Mouse (Mus musculus): ENCODE data around the gene 2210016L21Rik. TPM values are rescaled to one million over a fixed set of nuclear protein-coding genes. Genes with fewer than 3 reads are reported as not detected.
"Not testable (repeated sequence)": the region's sequence is repeated elsewhere in the genome, so short reads cannot be mapped to it uniquely, and the experiment has no call there.

2210016L21Rik gene
- 98.1 and 103 TPM in 2 replicates for polyA plus RNA-seq (2015; fragmentation: Nextera tagmentation; extraction: Ambion mirVana)

DNA sequence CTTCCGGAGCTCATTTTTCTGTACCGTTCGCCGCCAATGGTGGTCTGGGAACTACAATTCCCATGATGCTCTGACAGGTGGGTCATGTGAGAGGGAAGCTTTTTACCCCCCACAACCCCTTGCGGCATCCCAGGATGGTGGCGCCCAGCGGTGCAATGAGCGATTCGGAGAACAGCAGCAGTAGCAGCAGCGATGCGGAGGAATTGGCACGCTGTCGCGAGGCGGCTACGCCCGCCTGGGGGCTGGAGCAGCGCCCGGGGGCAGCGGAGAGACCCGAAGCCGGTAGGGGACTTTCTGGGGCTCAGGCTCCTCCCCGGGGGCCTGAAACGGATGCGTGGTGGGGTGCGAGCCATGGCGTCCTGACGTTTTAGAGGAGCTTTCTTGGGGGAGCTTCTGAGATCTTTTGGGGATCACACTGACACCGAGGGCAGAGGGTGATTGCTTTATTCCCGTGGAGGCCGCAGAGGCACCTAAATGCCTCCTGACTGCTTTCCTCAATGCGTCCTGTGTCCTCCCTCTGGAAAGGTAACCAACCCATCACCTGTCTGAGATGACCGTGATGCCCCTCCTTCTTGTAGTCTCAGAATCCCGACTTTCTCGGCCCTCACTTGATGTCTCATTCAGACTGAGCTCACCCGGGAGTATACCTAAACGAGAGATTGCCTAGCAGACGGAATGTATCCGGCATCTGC is at the start of gene 2210016L21Rik:
Gene 2210016L21Rik (plus strand): TSS at position 85 of the 692 bp plus-strand sequence.
- peak; percentile 97 for ATAC-seq (replicated peaks)
- WGBS, result under 1% methylated on average over 39 of the region's 39 CpGs
- H3K27me3 ChIP-seq, result no peaks in the 10 kb centered on the region

DNA sequence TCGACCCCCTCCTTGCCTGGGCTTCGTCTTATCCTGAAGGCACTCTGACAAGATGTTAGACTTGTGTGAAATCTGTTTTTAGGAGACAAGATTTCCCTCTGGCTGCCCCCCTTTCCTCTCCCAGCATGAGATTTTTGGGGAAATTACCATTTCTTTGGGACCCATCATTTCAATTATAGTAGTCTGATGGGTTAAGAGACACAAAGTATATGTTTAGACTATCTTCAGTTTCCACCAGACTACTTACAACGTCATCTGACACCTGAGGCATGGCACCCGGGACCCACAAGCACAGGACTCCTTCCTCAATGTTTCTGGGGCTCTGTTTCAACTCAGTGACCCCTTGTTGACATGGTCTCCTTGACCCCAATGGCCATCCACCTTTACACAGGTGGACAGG is 46.4 kb upstream of the 2210016L21Rik start:
- ATAC-seq (replicated peaks), result no peak
- WGBS, result 91% methylated on average over 4 of the region's 4 CpGs
- no peaks in the 10 kb centered on the region for H3K36me3 ChIP-seq
- H3K27ac ChIP-seq (replicated peaks), result no peak overlapping the region
- no peak overlapping the region for H3K4me2 ChIP-seq (replicated peaks)
- no peak overlapping the region for H3K4me3 ChIP-seq
- H3K9me3 ChIP-seq, result no peaks in the 10 kb centered on the region
- H3K4me1 ChIP-seq, result no peaks in the 10 kb centered on the region
- no peak overlapping the region for H3K9ac ChIP-seq (replicated peaks)
- H3K27me3 ChIP-seq, result no peaks in the 10 kb centered on the region

More for the DNA sequence above, at the start of gene 2210016L21Rik:
- Histone ChIP-seq H3K9ac (replicated peaks) (peak within 1 kb of the TSS; percentile 90), H3K4me3 (peak within 1 kb of the TSS; percentile 92), H3K4me1 (peaks cover 9% of the 10 kb centered on the region), H3K4me2 (replicated peaks) (peak within 1 kb of the TSS; percentile 65), H3K36me3 (peaks cover 16% of the 10 kb centered on the region), H3K9me3 (0 out of 2 replicates have a peak, but pooled peaks cover 4% of the 10 kb centered on the region), H3K27ac (replicated peaks) (peak within 1 kb of the TSS; percentile 93)

DNA sequence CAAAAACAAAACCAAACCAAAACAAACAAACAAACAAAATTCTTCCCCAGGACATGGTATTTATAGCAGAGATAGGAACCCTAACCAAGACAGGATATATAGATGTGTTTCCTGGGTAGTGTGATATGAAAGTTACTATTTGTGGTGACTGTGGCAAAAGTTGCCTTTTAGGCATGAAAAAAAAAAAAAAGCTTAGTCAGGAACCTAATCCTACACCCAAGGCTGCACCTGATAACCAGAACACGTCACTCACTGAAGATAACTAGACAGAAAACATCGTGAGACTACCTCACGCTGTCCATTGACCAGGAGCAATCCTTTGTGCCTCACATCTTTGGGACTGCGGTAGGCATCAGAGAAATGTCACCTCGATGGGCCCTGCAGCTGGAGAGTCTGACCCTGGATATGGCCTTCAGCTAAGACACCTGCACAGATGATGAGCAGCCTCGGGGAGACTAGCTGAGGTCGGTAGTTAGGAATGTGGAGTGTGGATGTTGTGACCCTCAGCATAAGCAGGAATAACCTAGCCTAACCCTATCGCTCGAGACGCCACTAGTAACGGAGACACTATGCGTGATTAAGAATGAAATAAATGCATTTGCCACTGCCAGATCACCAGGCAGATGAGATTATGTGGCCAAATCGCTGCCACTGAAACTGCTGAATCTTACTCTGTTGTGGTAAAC is 45.1 kb upstream of the 2210016L21Rik start, which contains the start of gene Oasl2:
Gene Oasl2 (plus strand): TSS at position 249 of the 686 bp plus-strand sequence.
- no peak within 1 kb of the TSS for H3K27ac ChIP-seq (replicated peaks)
- no peak for ATAC-seq (replicated peaks)
- 70% methylated on average over 13 of the region's 13 CpGs for WGBS
- no peaks in the 10 kb centered on the region for H3K9me3 ChIP-seq
- H3K9ac ChIP-seq (replicated peaks), result no peak within 1 kb of the TSS
- H3K36me3 ChIP-seq, result no peaks in the 10 kb centered on the region
- H3K27me3 ChIP-seq, result no peaks in the 10 kb centered on the region
- H3K4me1 ChIP-seq, result no peaks in the 10 kb centered on the region
- H3K4me3 ChIP-seq, result no peak within 1 kb of the TSS
- H3K4me2 ChIP-seq (replicated peaks), result no peak within 1 kb of the TSS

DNA sequence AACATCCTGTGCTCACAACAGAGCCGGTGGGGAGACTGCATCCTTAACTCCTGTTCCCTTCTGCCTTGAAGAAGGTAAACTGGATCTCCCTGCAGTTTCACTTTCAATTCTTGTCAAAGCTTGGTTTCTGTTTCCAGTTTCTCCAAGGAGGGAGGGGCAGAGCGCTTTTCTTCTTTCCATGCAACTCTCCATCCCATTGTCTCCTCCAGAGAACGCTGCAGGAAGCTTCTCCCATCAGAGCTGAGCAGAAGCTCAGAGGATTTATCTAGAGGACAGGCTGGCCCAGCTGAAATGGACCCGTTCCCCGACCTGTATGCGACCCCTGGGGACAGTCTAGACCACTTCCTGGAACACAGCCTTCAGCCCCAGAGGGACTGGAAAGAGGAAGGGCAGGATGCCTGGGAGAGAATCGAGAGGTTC is 44.6 kb upstream of the 2210016L21Rik start:
- H3K9ac ChIP-seq (replicated peaks), result no peak overlapping the region
- no peak overlapping the region for H3K4me2 ChIP-seq (replicated peaks)
- H3K36me3 ChIP-seq, result no peaks in the 10 kb centered on the region
- no peak overlapping the region for H3K4me3 ChIP-seq
- no peaks in the 10 kb centered on the region for H3K27me3 ChIP-seq
- no peak overlapping the region for H3K27ac ChIP-seq (replicated peaks)
- H3K9me3 ChIP-seq, result no peaks in the 10 kb centered on the region
- no peaks in the 10 kb centered on the region for H3K4me1 ChIP-seq
- 8% methylated on average over 7 of the region's 7 CpGs for WGBS
- ATAC-seq (replicated peaks), result no peak

DNA sequence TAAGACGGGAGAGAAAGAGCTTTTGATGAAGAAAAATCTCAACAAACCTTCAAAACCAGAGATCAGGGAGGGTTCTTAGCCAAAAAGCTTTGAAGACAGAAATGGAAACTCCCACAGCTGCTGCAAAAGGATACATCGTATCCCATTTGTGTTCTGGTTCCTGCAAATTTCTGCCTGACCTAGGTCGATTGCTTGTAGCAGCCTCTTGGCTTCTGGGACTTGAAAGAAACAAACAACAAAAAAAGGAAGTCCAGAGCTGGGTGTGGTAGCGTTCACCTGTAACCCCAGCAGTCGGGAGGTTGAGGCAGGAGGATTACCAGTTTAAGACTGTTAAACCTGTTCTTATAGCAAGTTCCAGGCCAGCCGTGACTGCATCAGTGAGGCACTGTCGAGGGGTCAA is 43.1 kb upstream of the 2210016L21Rik start:
- Histone ChIP-seq H3K4me3 (no peak overlapping the region), H3K9ac (replicated peaks) (no peak overlapping the region), H3K27ac (replicated peaks) (no peak overlapping the region), H3K9me3 (no peaks in the 10 kb centered on the region), H3K4me2 (replicated peaks) (no peak overlapping the region), H3K4me1 (no peaks in the 10 kb centered on the region), H3K27me3 (no peaks in the 10 kb centered on the region), H3K36me3 (no peaks in the 10 kb centered on the region)
- WGBS, result 84% methylated on average over 7 of the region's 7 CpGs
- ATAC-seq (replicated peaks), result no peak

DNA sequence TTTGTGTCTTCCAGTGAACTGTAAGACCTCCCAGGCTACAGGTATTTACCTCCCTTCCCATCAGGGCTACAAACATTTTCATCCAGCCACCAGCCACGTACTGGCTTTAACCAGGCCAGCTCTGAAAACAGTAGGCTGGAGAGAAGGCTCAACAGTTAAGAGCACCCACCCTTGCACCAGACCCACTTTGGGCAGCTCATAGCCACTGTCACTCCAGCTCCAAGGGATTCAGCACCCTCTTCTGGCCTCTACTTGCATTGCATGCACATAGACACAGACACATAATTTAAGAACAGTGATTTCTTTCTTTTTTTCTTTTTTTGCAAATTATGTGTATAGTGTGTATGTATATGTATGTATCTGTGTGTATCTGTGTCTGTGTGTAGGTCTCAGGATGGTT is 39.5 kb upstream of the 2210016L21Rik start:
- H3K9me3 ChIP-seq, result no peaks in the 10 kb centered on the region
- no peak for ATAC-seq (replicated peaks)
- H3K4me3 ChIP-seq, result no peak overlapping the region
- H3K27me3 ChIP-seq, result no peaks in the 10 kb centered on the region
- no peaks in the 10 kb centered on the region for H3K36me3 ChIP-seq
- no peak overlapping the region for H3K4me2 ChIP-seq (replicated peaks)
- H3K4me1 ChIP-seq, result no peaks in the 10 kb centered on the region
- WGBS, result 31% methylated on average over 1 of the region's 1 CpGs
- no peak overlapping the region for H3K9ac ChIP-seq (replicated peaks)
- no peak overlapping the region for H3K27ac ChIP-seq (replicated peaks)

DNA sequence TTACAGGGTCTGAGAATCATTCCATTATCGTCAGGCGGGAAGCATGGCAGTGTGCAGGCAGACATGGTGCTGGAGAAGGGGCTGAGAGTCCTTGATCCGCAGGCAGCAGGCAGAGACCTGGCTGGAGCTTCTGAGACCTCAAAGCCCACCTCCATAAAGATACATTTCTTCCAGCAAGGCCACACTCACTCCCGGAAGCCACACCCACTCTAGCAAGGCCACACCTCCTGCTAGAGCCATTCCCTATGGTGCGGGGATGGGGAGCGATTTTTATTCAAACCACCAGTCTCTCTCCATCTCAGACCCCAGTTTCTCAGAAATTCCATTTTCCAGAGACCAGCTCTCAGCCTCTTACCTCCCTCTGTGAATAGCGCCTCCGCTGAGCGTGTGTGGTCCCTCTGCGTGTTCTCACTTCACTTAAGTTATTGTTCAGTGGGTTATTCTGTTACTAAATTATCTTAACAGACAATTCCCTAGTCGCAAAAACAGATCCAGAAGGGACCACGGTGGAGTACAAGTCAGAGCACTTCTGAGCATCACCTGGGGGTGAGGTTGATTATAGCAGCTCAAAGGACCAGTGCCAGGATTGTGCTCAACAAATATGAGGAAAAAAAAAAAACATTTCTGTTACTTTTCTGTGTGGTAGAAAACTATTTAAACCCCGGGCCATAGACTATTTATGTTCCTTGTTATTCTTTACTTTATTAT is 33.2 kb upstream of the 2210016L21Rik start:
- H3K9ac ChIP-seq (replicated peaks), result no peak overlapping the region
- ATAC-seq (replicated peaks), result no peak
- H3K4me1 ChIP-seq, result no peaks in the 10 kb centered on the region
- H3K36me3 ChIP-seq, result no peaks in the 10 kb centered on the region
- H3K9me3 ChIP-seq, result no peaks in the 10 kb centered on the region
- 51% methylated on average over 13 of the region's 13 CpGs for whole genome bisulfite sequencing
- H3K27ac ChIP-seq (replicated peaks), result no peak overlapping the region
- H3K27me3 ChIP-seq, result no peaks in the 10 kb centered on the region
- H3K4me3 ChIP-seq, result no peak overlapping the region
- no peak overlapping the region for H3K4me2 ChIP-seq (replicated peaks)

DNA sequence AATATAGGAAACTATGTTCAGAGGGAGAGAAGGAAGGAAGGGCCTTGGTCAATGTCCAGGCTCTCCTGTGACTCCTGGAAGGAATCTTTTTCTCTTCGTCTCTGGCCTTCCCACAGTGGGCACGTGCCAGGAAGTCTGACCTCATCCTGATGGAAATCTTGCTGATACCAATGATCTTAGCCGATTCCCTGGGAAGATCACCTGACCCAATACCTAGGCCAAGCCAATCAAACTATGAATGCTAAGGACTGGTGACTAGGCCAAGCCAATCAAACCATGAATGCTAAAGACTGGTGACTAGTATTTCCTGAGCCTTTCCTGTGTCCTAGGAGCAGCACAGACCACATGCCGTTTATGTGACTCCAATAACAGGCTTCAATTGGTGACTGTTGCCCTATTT is 28.3 kb upstream of the 2210016L21Rik start:
- 76% methylated on average over 4 of the region's 4 CpGs for WGBS
- Histone ChIP-seq H3K9me3 (no peaks in the 10 kb centered on the region), H3K4me2 (replicated peaks) (no peak overlapping the region), H3K4me1 (no peaks in the 10 kb centered on the region), H3K36me3 (no peaks in the 10 kb centered on the region), H3K27me3 (no peaks in the 10 kb centered on the region), H3K27ac (replicated peaks) (no peak overlapping the region), H3K9ac (replicated peaks) (no peak overlapping the region), H3K4me3 (no peak overlapping the region)
- ATAC-seq (replicated peaks), result no peak

DNA sequence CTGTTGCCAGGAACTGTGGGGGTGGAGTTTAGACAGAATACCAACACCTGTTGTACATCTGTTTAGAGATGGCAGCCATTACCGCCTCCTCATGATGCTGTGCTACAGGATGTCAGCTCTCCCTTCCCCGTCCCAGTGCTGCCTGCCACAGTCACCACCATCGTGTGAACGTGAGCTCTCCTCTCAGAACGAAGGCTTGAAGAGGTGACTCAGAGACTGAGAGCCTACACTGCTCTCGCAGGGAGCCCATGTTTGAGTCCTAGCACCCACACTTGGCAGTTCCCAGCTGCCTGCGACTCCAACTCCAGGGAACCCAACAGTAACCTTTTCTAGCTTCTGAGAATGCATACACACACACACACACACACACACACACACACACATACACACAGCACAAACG is 27.1 kb upstream of the 2210016L21Rik start:
- Histone ChIP-seq H3K4me1 (no peaks in the 10 kb centered on the region), H3K36me3 (no peaks in the 10 kb centered on the region), H3K27ac (replicated peaks) (no peak overlapping the region), H3K9me3 (no peaks in the 10 kb centered on the region), H3K27me3 (no peaks in the 10 kb centered on the region), H3K4me3 (no peak overlapping the region), H3K9ac (replicated peaks) (no peak overlapping the region), H3K4me2 (replicated peaks) (no peak overlapping the region)
- WGBS, result 83% methylated on average over 8 of the region's 8 CpGs
- no peak for ATAC-seq (replicated peaks)

DNA sequence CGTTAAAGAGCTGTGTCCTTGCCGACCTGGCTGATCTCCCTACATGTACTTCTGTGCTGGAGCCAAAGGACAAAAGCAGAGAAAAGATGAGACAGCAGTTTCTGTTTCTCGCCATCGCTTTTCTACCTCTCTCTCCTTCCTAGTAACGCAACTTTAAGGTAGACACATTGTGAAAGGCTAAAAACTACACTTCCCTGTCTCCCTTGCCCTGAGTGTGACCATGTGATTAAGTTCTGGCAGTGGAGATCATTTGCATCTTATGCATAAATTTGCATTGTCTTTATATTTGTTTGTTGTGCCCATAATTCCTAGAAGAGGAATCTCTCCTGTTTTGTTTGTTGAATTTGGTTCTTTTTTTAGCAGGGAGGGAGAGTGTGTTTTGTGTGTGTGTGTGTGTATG is 26.1 kb upstream of the 2210016L21Rik start:
- H3K36me3 ChIP-seq, result no peaks in the 10 kb centered on the region
- H3K4me3 ChIP-seq, result no peak overlapping the region
- no peak for ATAC-seq (replicated peaks)
- no peak overlapping the region for H3K4me2 ChIP-seq (replicated peaks)
- no peaks in the 10 kb centered on the region for H3K9me3 ChIP-seq
- no peak overlapping the region for H3K27ac ChIP-seq (replicated peaks)
- H3K9ac ChIP-seq (replicated peaks), result no peak overlapping the region
- H3K27me3 ChIP-seq, result no peaks in the 10 kb centered on the region
- H3K4me1 ChIP-seq, result no peaks in the 10 kb centered on the region
- WGBS, result 75% methylated on average over 5 of the region's 5 CpGs

DNA sequence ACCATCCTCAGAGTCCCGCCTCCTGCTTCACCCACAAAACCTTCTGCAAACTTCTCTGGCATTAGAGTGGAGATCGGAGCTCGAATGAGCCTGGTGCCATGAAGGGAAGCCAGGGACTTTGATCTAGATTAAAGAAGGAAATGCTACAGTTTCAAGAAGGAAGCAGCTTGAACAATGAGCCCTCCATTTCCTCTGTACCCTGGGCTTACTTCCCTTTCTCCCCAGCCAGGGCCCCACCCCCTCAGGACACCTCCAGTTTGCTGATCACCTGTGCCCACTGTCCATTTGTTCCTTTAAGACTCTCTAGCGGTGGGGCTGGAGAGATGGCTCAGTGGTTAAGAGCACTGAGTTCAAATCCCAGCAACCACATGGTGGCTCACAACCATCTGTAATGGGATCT is 25.2 kb upstream of the 2210016L21Rik start:
- Histone ChIP-seq H3K36me3 (no peaks in the 10 kb centered on the region), H3K9me3 (no peaks in the 10 kb centered on the region), H3K4me2 (replicated peaks) (no peak overlapping the region), H3K27me3 (no peaks in the 10 kb centered on the region), H3K27ac (replicated peaks) (no peak overlapping the region), H3K4me3 (no peak overlapping the region), H3K9ac (replicated peaks) (no peak overlapping the region), H3K4me1 (no peaks in the 10 kb centered on the region)
- 88% methylated on average over 4 of the region's 4 CpGs for WGBS
- no peak for ATAC-seq (replicated peaks)

DNA sequence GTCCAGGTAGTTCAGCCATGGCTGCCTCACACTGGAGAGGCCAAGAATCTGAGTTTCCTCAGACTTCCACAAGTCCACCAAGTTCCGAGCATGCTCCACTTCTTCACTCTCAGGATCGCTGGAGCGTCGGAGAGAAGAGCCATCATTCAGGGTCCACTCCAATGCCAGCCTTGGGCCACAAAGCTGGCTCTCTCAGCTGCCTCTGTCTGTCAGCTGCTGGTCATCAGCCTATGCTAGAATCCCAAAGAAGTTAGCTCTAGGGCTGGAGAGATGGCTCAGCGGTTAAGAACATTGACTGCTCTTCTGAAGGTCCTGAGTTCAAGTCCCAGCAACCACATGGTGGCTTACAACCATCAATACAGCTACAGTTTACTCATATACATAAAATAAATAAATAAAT is 24.6 kb upstream of the 2210016L21Rik start:
- not testable (repeated sequence) for H3K4me1 ChIP-seq; H3K4me2 ChIP-seq (replicated peaks); H3K27me3 ChIP-seq; H3K36me3 ChIP-seq; H3K27ac ChIP-seq (replicated peaks); H3K4me3 ChIP-seq; H3K9ac ChIP-seq (replicated peaks); H3K9me3 ChIP-seq; ATAC-seq (replicated peaks)
- WGBS, result 91% methylated on average over 5 of the region's 5 CpGs

Data from forebrain, embryonic 15.5 days (tissue).